Mouse (Mus musculus) embryonic facial prominence, embryonic 11.5 days (tissue): ENCODE measurements around the gene Igf2r. TPM values are rescaled to one million over a fixed set of nuclear protein-coding genes. Genes with fewer than 3 reads are reported as not detected.
A peak's percentile ranks its signal among the peaks of the same experiment; 100 is the strongest.

Source experiments
- ATAC-seq: fragments of 200-750 bp; cut with Nextera tagmentation; replicated peaks from 2 replicates; pipeline ENCODE4 v1.8.0; 2017; ENCODE audit warnings: low read depth; ENCODE audit not compliant: insufficient number of reproducible peaks, low FRiP score, low TSS enrichment
- DNase-seq: peaks from one replicate; pipeline ENCODE4 v3.0.0-alpha.2; 2015; ENCODE audit warnings: low spot score
- H3K27ac ChIP-seq: fragments of 300-500 bp; sonication (generic); replicated peaks from 2 replicates; pipeline ENCODE4 v1.5.1; 2014; ENCODE audit warnings: mild to moderate bottlenecking, low read depth, low read length, control low read depth
- H3K27me3 ChIP-seq: fragments of 300-500 bp; sonication (generic); 2 replicates; pipeline ENCODE4 v1.6.1; 2014; ENCODE audit warnings: mild to moderate bottlenecking, low read length, moderate library complexity, mixed read lengths; ENCODE audit not compliant: control insufficient read depth, insufficient read depth
- H3K36me3 ChIP-seq: fragments of 300-500 bp; sonication (generic); replicated peaks from 2 replicates; pipeline ENCODE4 v1.6.1; 2014; ENCODE audit warnings: low read depth, mild to moderate bottlenecking, low read length, moderate library complexity, mixed read lengths; ENCODE audit not compliant: control insufficient read depth, insufficient read depth
- H3K4me1 ChIP-seq: fragments of 300-500 bp; sonication (generic); 2 replicates; pipeline ENCODE4 v1.6.1; 2014; ENCODE audit warnings: low read length, mixed read lengths; ENCODE audit not compliant: control insufficient read depth, insufficient read depth
- H3K4me2 ChIP-seq: fragments of 300-500 bp; sonication (generic); 2 replicates; pipeline ENCODE4 v1.6.1; 2014; ENCODE audit warnings: low read depth, mild to moderate bottlenecking, control low read depth, low read length, moderate library complexity
- H3K4me3 ChIP-seq: fragments of 300-500 bp; sonication (generic); 2 replicates; pipeline ENCODE4 v1.5.1; 2014; ENCODE audit warnings: low read depth, low read length, control low read depth
- H3K9ac ChIP-seq: fragments of 300-500 bp; sonication (generic); replicated peaks from 2 replicates; pipeline ENCODE4 v1.6.1; 2014; ENCODE audit warnings: mild to moderate bottlenecking, control low read depth, low read length
- H3K9me3 ChIP-seq: fragments of 300-500 bp; sonication (generic); replicated peaks from 2 replicates; pipeline ENCODE4 v1.6.1; 2016; ENCODE audit warnings: mild to moderate bottlenecking, low read length, inconsistent platforms, mixed read lengths; ENCODE audit not compliant: control insufficient read depth
- WGBS: fragments of 180-500 bp; shearing (Covaris S2); extraction: QIAGEN DNeasy Blood & Tissue Kit; methylation state at CpG from one replicate; pipeline ENCODE4 v1.1.7; 2014; 5-methylcytosine and 5-hydroxymethylcytosine counted together
- polyA plus RNA-seq: library from polyadenylated mRNA; unstranded; fragments of >200 nt; fragmentation: Nextera tagmentation; extraction: Ambion mirVana; gene quantifications from 2 replicates; pipeline ENCODE4 v1.2.1, GENCODE M21; 2014

The Igf2r gene
- polyA plus RNA-seq, 1 experiment from 2014 or later = 19.6 TPM

DNA sequence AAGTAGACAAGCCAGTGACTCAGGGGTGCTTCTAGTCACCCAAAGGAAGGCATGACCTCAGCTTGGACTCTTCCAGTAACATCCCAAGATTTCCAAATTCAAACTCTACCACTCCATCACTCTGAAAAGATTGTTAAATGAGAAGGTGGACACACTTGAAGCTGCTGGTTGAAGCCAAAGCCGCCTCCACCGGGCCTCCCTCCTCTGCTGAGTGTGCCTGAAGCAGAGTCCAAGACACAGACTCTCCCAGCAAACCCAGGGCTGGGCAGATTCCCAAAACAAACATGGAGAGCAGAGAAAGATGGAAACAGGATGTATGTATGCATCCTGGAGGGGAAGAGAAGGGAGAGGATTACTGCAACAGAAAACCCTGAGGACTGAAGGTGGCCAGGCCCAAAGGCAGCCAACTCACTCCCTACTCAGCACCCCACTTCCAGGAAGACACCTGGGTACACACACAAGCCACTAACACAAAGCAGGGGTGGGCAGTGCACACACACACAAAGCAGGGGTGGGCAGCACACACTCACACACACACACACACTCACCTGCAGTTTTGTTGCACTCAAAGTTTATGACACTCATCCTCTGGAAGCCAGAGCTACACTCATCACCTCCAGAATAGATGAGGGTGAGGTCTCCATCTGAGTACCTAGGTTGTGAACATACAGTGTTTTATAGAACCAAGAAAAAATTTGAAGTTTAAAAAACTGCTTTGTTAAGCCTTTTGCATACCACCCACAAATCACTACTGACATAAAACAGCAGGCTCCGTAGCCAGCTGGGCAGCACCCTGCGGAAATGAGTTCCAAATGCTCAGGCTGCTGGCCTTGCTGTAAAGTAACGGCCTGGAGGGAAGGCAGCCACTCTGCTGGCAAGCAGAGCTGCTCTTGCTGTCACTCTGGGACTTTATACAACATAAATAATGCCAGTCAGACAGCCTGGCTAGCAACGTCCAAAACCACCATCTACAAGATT lies 44.4 kb downstream of the Igf2r start:
- Histone ChIP-seq H3K9me3 (no peaks in the 10 kb centered on the region), H3K4me1 (no peaks in the 10 kb centered on the region), H3K27me3 (no peaks in the 10 kb centered on the region), H3K36me3 (no peaks in the 10 kb centered on the region), H3K27ac (peak overlapping the region; percentile 72), H3K4me2 (no peak overlapping the region), H3K9ac (no peak overlapping the region), H3K4me3 (no peak overlapping the region)
- DNase-seq = peak; percentile 77
- WGBS = 53% methylated on average over 6 of the region's 6 CpGs
- 0 out of 2 replicates have a peak, but pooled peaks have one; percentile 16 for ATAC-seq

DNA sequence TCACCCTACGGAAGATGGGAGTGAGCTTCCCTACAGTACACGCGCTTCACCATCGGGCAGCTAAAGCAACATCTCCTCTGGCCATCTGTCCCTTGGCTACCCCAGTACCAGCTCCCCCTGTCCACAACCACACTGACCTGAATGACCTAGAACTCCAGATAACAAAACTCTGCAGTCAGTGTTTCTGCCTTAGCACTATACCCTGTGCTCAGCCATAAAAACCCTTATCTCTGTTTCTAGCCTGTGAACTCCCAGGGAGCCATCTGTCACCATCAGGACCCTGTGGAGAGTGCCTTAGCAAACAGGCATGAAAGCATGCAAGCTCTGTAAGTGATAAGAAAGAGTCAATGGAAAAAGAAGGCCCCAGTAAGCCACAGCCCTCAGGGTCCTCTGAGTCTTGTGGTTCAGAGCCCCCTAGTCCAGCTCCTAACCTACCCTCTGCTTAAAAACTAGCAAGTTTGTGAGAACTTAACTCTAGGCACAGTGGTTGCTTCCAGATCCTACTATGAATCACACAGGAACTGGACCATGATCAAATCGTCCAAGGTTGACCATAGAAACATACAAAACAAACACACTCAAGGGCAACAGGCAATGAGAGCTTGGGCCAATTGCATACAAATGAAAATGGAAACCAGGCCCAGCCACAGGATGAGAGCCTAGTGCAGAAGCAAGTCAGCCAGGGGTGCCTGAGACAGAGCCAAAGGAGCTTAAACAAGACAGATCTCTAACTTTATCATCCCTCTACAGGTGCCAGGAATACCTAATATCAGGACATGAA lies 45.3 kb downstream of the Igf2r start:
- Histone ChIP-seq H3K4me3 (no peak overlapping the region), H3K4me2 (no peak overlapping the region), H3K36me3 (no peaks in the 10 kb centered on the region; the same call in 1 of the 2 replicates), H3K9me3 (no peaks in the 10 kb centered on the region), H3K27me3 (no peaks in the 10 kb centered on the region), H3K4me1 (no peaks in the 10 kb centered on the region), H3K9ac (no peak overlapping the region), H3K27ac (peak overlapping the region; percentile 72)
- 86% methylated on average over 5 of the region's 5 CpGs for WGBS
- ATAC-seq = no peak
- DNase-seq = no peak

DNA sequence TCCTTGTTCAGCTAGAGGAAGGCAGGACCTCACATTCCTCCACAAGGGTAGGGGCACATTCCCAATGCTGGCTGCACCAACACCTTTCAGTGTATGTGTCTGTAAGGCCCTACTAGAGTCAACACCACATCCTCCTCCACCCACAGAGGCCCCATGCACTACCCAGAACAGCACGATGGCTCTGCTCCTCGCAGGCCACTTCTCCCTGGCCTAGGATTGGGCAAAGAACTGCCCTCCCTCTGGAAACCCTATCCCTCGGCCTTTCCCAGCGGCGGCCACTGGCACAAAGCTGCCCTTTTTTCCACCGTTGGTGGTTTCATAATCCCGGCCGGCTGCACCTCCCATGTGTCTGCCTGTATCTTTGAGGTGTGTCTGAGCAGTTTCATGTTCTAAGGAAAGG lies 46.8 kb downstream of the Igf2r start:
- H3K27me3 ChIP-seq = no peaks in the 10 kb centered on the region
- H3K4me1 ChIP-seq = no peaks in the 10 kb centered on the region
- H3K4me2 ChIP-seq = no peak overlapping the region
- no peak overlapping the region for H3K9ac ChIP-seq
- 24% methylated on average over 8 of the region's 8 CpGs for WGBS
- H3K4me3 ChIP-seq = no peak overlapping the region
- H3K36me3 ChIP-seq = peaks cover 2% of the 10 kb centered on the region; the same call in 1 of the 2 replicates
- DNase-seq (peak; percentile 21), ATAC-seq (0 out of 2 replicates have a peak, but pooled peaks have one; percentile 24)
- no peak overlapping the region for H3K27ac ChIP-seq
- H3K9me3 ChIP-seq = no peaks in the 10 kb centered on the region

DNA sequence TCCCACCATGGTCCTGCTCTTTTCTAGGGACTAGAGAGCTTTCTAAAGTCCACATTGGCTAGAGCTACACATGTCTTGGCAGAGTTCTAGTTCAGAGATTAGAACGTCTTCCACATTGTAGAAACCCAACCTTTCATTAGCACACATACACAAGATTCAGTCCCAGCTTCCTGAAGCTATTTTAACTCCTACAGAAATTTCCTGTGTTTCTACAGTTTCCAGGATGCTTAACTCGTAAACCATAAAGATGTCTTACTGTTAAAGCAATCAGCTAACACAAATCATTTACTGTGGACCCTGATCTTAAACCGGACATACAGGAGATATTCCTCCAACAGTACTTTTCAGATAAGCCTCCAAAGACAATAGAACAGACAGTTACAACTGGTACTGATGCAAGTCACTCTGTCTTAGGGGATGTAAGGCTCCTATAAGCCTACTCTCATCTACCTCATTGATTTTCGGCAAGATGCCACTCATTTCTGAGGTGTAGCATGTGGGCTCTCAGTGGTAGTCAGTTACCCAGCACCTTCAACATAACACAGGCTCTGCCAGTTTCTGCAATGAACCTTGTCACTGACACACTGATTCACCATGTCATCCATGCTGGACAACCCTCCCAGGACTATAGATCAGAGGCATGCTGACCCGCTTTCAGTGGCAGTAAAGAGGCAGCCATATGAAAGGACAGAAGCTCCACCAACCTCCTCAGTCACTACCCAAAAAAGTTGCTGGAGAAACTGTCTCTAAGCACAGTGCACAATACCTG lies 48.2 kb downstream of the Igf2r start:
- H3K4me1 ChIP-seq = no peaks in the 10 kb centered on the region
- H3K9me3 ChIP-seq = no peaks in the 10 kb centered on the region
- H3K4me2 ChIP-seq = no peak overlapping the region
- DNase-seq (no peak), ATAC-seq (no peak)
- H3K4me3 ChIP-seq = no peak overlapping the region
- no peak overlapping the region for H3K27ac ChIP-seq
- no peak overlapping the region for H3K9ac ChIP-seq
- peaks cover 2% of the 10 kb centered on the region; the same call in 1 of the 2 replicates for H3K36me3 ChIP-seq
- 86% methylated on average over 5 of the region's 5 CpGs for WGBS
- H3K27me3 ChIP-seq = no peaks in the 10 kb centered on the region

DNA sequence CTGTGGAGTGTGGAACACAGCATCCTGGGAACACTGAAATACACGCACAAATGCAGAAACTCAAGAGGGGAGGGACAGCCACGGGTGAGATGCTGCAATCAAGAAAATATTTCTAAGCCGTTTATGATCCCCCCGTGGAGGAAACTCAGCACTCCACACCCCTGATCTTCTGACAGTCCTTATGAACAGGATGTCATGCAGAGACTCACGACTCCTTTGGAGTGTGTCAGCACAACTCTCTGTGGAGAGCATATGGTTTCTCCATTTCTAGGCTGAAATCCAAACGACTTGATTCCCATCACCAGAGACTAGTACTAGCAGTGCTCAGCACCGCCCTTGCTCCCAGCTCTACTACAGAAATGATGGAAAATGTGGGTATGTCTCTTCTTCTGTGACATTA lies 51.2 kb downstream of the Igf2r start:
- H3K27ac ChIP-seq = no peak overlapping the region
- H3K4me3 ChIP-seq = no peak overlapping the region
- no peak overlapping the region for H3K9ac ChIP-seq
- no peaks in the 10 kb centered on the region for H3K27me3 ChIP-seq
- H3K9me3 ChIP-seq = no peaks in the 10 kb centered on the region
- peaks cover 2% of the 10 kb centered on the region; the same call in 1 of the 2 replicates for H3K36me3 ChIP-seq
- 78% methylated on average over 7 of the region's 7 CpGs for WGBS
- ATAC-seq (no peak), DNase-seq (no peak)
- no peaks in the 10 kb centered on the region for H3K4me1 ChIP-seq
- H3K4me2 ChIP-seq = no peak overlapping the region

DNA sequence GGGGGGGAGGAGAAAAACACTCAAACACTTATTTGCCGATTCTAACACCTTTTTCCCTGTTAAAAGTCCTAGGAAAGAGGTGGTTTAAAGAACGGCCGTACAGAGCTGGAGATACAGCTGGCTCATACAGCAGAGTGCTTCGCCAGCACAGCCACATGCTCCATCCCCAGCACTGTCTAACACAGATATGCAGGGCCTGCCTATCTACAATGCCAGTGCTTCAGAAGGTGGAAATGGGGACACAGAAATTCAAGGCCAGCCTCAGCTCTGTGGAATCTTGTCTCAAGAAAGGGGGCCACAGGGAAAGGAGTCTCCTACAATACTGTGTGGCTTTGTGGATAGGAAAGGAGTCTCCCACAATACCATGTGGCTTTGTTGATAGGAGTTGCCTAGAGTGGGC lies 52.0 kb downstream of the Igf2r start:
- 83% methylated on average over 4 of the region's 4 CpGs for WGBS
- no peak overlapping the region for H3K27ac ChIP-seq

DNA sequence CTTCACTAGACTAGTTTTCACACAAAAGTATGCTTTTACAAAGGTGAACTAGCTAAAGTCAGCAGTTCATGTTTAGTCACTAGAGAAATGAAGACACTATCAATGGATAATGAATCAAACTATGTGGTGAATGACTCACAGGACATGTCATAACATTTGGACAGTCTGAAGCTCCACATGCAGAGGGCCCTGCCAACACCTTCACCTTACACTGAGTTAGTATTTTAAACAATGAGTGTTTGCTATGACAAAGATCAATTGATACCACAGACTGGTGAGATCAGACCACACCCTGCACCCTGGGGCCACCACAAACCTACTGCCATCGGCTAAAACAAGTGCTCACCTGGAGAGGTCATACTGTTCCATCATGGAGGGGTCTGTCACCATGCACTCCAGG lies 54.4 kb downstream of the Igf2r start:
- WGBS = 81% methylated on average over 1 of the region's 1 CpGs
- Histone ChIP-seq H3K4me2 (no peak overlapping the region), H3K4me1 (no peaks in the 10 kb centered on the region), H3K36me3 (peaks cover 7% of the 10 kb centered on the region; the same call in 1 of the 2 replicates), H3K4me3 (no peak overlapping the region), H3K27me3 (no peaks in the 10 kb centered on the region), H3K27ac (no peak overlapping the region), H3K9me3 (no peaks in the 10 kb centered on the region), H3K9ac (no peak overlapping the region)
- ATAC-seq (no peak), DNase-seq (no peak)

More for the DNA sequence above, 52.0 kb downstream of the Igf2r start:
- Histone ChIP-seq H3K4me3 (no peak overlapping the region), H3K4me1 (no peaks in the 10 kb centered on the region), H3K36me3 (peaks cover 2% of the 10 kb centered on the region; the same call in 1 of the 2 replicates), H3K9me3 (no peaks in the 10 kb centered on the region), H3K4me2 (no peak overlapping the region), H3K9ac (no peak overlapping the region), H3K27me3 (no peaks in the 10 kb centered on the region)
- no peak for ATAC-seq
- no peak for DNase-seq
